Mouse (Mus musculus) right cerebral cortex, postnatal 4 days (tissue): ENCODE data around the gene Hnrnpa3.

Source experiments
- DNase-seq: peaks from one replicate; pipeline ENCODE4 v3.0.0-alpha.2; 2022

The Hnrnpa3 gene

GRCm38 (mm10) chr2:75704234-75705161 lies 45.4 kb downstream of the Hnrnpa3 start, which contains the start of gene Nfe2l2:
Gene Nfe2l2 (minus strand): TSS chr2:75704641.
- peak; percentile 66 for DNase-seq

GRCm38 (mm10) chr2:75705162-75705752 lies 46.2 kb downstream of the Hnrnpa3 start:
- peak; percentile 14 for DNase-seq

- DNase-seq: no peak
These were observed 47.4 kb downstream of the Hnrnpa3 start for GRCm38 (mm10) chr2:75706435-75706834.

- no peak for DNase-seq
These were observed 48.4 kb downstream of the Hnrnpa3 start for GRCm38 (mm10) chr2:75707420-75707819.

GRCm38 (mm10) chr2:75713083-75713482 lies 54.0 kb downstream of the Hnrnpa3 start:
- no peak for DNase-seq

- DNase-seq: no peak
These were observed 55.7 kb downstream of the Hnrnpa3 start for GRCm38 (mm10) chr2:75714766-75715165.

GRCm38 (mm10) chr2:75716046-75717016 lies 57.3 kb downstream of the Hnrnpa3 start:
- no peak for DNase-seq
